Mouse (Mus musculus): ENCODE measurements at regions not wholly inside any gene's neighbourhood (a gene's known extent, or its start where the extent isn't known, plus 50 kb on each side); places are given as distances from the start of the nearest gene placed in this dataset.

DNA sequence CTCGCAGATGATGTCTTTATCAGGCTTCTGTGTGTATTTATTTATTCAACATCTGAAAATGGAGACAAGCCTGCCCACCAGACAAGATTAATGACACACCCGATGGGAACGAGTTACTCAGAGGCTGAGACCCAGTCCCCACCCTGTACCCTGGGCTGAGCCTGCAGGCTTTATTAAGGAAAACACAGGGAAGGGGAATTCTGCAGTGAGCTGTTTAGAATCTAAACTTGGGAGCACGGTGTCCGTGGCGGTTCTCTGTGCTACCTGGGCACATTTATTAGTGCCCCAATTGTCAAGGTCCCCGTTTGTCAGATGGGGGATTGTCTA is 298.4 kb downstream of the Cdh26 start:
- Histone ChIP-seq H3K4me3 (ENCODE audit: control insufficient read depth, low read depth, low read length) (no peak overlapping the region), H3K27me3 (ENCODE audit: control insufficient read depth, insufficient read depth, low read length) (no peaks in the 10 kb centered on the region), H3K4me1 (ENCODE audit: control insufficient read depth, insufficient read depth, low read length) (no peaks in the 10 kb centered on the region), H3K27ac (ENCODE audit: control insufficient read depth, insufficient read depth, low read depth, low read length) (no peak overlapping the region), H3K36me3 (ENCODE audit: control insufficient read depth, insufficient read depth, low read length) (no peaks in the 10 kb centered on the region)
- TF ChIP-seq CTCF (IDR thresholded peaks at IDR 0.05; ENCODE audit: control insufficient read depth, insufficient read depth, insufficient replicate concordance, low read depth, low read length) (no peak), POLR2A (IDR thresholded peaks at IDR 0.05; ENCODE audit: control insufficient read depth, low read depth, low read length) (no peak)

- TF ChIP-seq CTCF (IDR thresholded peaks at IDR 0.05; ENCODE audit: control insufficient read depth, insufficient read depth, insufficient replicate concordance, low read depth, low read length) (no peak), POLR2A (IDR thresholded peaks at IDR 0.05; ENCODE audit: control insufficient read depth, low read depth, low read length) (no peak)
Observed at GRCm38 (mm10) chr2:178735099-178735498, 304.8 kb downstream of the Cdh26 start.

DNA sequence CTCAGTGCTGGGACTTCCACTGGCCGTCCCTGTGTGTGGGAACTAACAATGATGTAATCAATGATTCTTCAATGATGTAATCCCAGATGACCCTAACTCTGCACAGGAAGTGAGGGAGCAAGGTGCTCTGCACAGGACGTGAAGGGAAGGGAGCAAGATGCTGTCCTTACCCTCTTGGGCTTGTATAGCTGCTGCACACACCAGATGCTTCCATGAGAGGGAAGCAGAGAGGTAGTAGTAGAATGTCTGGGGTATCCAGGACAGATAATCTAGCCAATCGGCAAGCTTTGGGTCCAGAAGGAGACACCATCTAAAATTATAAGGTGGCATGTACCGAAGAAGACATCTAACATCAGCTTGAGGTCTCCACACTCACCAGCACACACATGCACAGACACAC is 314.3 kb downstream of the Cdh26 start:
- no peaks in the 10 kb centered on the region for H3K4me1 ChIP-seq (ENCODE audit: control insufficient read depth, insufficient read depth, low read length)
- H3K27ac ChIP-seq (ENCODE audit: control insufficient read depth, insufficient read depth, low read depth, low read length) = no peak overlapping the region
- no peak overlapping the region for H3K4me3 ChIP-seq (ENCODE audit: control insufficient read depth, low read depth, low read length)
- TF ChIP-seq POLR2A (IDR thresholded peaks at IDR 0.05; ENCODE audit: control insufficient read depth, low read depth, low read length) = no peak
- no peak for TF ChIP-seq CTCF (IDR thresholded peaks at IDR 0.05; ENCODE audit: control insufficient read depth, insufficient read depth, insufficient replicate concordance, low read depth, low read length)
- no peaks in the 10 kb centered on the region for H3K27me3 ChIP-seq (ENCODE audit: control insufficient read depth, insufficient read depth, low read length)
- no peaks in the 10 kb centered on the region for H3K36me3 ChIP-seq (ENCODE audit: control insufficient read depth, insufficient read depth, low read length)

More at GRCm38 (mm10) chr2:178735099-178735498, 304.8 kb downstream of the Cdh26 start:
- H3K36me3 ChIP-seq (ENCODE audit: control insufficient read depth, insufficient read depth, low read length) = no peaks in the 10 kb centered on the region
- H3K4me1 ChIP-seq (ENCODE audit: control insufficient read depth, insufficient read depth, low read length) = no peaks in the 10 kb centered on the region
- no peak overlapping the region for H3K4me3 ChIP-seq (ENCODE audit: control insufficient read depth, low read depth, low read length)
- H3K27ac ChIP-seq (ENCODE audit: control insufficient read depth, insufficient read depth, low read depth, low read length) = no peak overlapping the region
- no peaks in the 10 kb centered on the region for H3K27me3 ChIP-seq (ENCODE audit: control insufficient read depth, insufficient read depth, low read length)

DNA sequence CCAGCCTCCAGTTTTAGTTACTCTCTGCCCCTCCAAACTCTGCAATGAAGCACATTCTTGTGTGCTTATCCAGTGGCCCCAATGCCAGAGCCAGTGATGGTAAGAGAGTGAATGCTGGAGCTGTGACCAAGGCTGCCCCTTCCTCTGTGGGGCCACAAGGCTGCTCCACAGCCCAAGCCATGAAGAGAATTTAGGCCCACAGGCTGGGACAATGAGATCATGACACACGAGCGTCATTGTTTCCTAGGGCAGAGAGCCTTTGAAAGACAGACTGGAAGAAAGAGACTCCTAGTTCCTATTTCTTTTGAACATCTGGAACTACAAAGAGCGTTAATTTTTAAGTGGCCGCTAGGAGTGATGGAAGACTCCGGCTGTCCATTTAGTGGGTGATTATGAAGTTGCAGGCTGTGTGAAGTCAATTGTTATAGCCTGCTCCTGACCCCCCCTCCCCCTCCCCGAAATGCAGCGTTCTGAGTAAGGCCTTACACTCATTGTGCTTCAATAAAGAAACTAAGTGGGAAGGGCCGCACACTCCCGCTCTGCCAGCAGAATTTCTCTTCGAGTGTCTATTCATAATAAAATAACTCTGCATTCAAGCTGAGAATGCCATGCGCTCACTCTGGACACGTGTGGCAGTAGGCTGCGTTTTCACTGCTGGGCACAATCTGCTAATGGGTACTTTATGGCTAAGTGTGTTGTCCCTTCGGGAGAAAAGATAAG is 315.1 kb downstream of the Cdh26 start:
- Histone ChIP-seq H3K4me1 (ENCODE audit: control insufficient read depth, insufficient read depth, low read length) (no peaks in the 10 kb centered on the region), H3K27me3 (ENCODE audit: control insufficient read depth, insufficient read depth, low read length) (no peaks in the 10 kb centered on the region), H3K36me3 (ENCODE audit: control insufficient read depth, insufficient read depth, low read length) (no peaks in the 10 kb centered on the region), H3K27ac (ENCODE audit: control insufficient read depth, insufficient read depth, low read depth, low read length) (no peak overlapping the region), H3K4me3 (ENCODE audit: control insufficient read depth, low read depth, low read length) (no peak overlapping the region)
- TF ChIP-seq POLR2A (IDR thresholded peaks at IDR 0.05; ENCODE audit: control insufficient read depth, low read depth, low read length) = no peak
- TF ChIP-seq CTCF (IDR thresholded peaks at IDR 0.05; ENCODE audit: control insufficient read depth, insufficient read depth, insufficient replicate concordance, low read depth, low read length) = no peak

DNA sequence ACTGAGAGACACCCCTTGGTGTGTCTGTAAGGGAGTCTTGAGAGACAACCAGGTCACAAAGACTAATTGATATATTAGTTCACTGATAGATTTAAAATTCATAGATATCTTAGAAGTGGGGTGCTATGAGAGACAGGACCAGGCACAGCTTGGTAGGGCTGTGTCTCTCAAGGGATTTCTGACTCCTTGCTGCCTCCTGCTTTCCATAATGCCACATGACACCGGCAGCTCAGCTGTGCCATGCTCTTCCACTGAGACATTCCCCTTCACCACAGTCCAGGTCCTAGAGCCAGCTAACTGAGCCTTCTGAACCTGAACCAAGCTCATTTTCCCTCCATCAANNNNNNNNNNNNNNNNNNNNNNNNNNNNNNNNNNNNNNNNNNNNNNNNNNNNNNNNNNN is 320.9 kb downstream of the Cdh26 start:
- no peak overlapping the region for H3K4me3 ChIP-seq (ENCODE audit: control insufficient read depth, low read depth, low read length)
- H3K36me3 ChIP-seq (ENCODE audit: control insufficient read depth, insufficient read depth, low read length) = no peaks in the 10 kb centered on the region
- H3K4me1 ChIP-seq (ENCODE audit: control insufficient read depth, insufficient read depth, low read length) = no peaks in the 10 kb centered on the region
- no peaks in the 10 kb centered on the region for H3K27me3 ChIP-seq (ENCODE audit: control insufficient read depth, insufficient read depth, low read length)
- TF ChIP-seq CTCF (IDR thresholded peaks at IDR 0.05; ENCODE audit: control insufficient read depth, insufficient read depth, insufficient replicate concordance, low read depth, low read length) = no peak
- TF ChIP-seq POLR2A (IDR thresholded peaks at IDR 0.05; ENCODE audit: control insufficient read depth, low read depth, low read length) = no peak
- no peak overlapping the region for H3K27ac ChIP-seq (ENCODE audit: control insufficient read depth, insufficient read depth, low read depth, low read length)

DNA sequence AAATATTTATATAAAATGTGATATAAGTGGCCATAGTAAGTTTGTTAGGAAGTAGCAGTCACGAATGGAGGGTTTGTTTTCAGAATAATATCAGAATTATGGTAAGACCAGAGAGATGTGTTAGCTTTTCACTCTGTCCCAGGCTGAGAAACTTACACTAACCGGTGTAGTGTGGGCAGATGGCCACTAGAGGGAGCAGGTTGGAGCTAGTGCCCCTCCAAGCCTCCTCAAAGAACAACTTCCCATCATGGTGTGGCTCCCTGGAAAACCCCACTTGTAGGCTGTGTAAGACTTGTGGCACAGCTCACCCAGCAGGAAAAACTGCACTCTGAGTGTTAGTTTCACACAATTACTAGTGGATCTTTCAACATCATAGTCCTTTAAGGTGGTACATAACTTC is 328.0 kb downstream of the Cdh26 start:
- TF ChIP-seq CTCF (IDR thresholded peaks at IDR 0.05; ENCODE audit: control insufficient read depth, insufficient read depth, insufficient replicate concordance, low read depth, low read length) = peak; percentile 96; the same call in 1 of the 2 replicates
- no peak for TF ChIP-seq POLR2A (IDR thresholded peaks at IDR 0.05; ENCODE audit: control insufficient read depth, low read depth, low read length)
- no peak overlapping the region for H3K27ac ChIP-seq (ENCODE audit: control insufficient read depth, insufficient read depth, low read depth, low read length)
- no peak overlapping the region for H3K4me3 ChIP-seq (ENCODE audit: control insufficient read depth, low read depth, low read length)
- no peaks in the 10 kb centered on the region for H3K27me3 ChIP-seq (ENCODE audit: control insufficient read depth, insufficient read depth, low read length)
- no peaks in the 10 kb centered on the region for H3K36me3 ChIP-seq (ENCODE audit: control insufficient read depth, insufficient read depth, low read length)
- no peaks in the 10 kb centered on the region for H3K4me1 ChIP-seq (ENCODE audit: control insufficient read depth, insufficient read depth, low read length)

DNA sequence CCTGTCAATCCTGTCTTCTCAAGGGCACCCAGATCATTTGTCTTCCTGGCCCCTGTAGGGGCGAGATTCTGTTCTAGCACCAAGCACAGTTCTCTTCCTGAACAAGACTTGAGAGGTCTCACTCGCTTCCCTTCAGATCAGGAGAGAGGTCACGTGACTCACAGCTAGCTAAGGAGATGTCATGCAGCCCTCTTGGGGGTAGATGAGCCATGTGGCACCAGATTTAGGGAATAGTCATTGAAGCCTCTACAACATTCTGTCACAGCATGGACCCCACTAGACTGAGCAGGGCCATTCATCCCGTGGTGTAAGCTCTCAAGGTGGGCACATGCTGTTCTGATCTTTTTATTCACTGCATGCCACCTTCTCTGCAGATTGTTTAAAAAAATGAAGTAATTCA is 338.2 kb downstream of the Cdh26 start:
- no peak for TF ChIP-seq CTCF (IDR thresholded peaks at IDR 0.05; ENCODE audit: control insufficient read depth, insufficient read depth, insufficient replicate concordance, low read depth, low read length)
- no peak for TF ChIP-seq POLR2A (IDR thresholded peaks at IDR 0.05; ENCODE audit: control insufficient read depth, low read depth, low read length)
- H3K4me3 ChIP-seq (ENCODE audit: control insufficient read depth, low read depth, low read length) = no peak overlapping the region
- no peak overlapping the region for H3K27ac ChIP-seq (ENCODE audit: control insufficient read depth, insufficient read depth, low read depth, low read length)
- no peaks in the 10 kb centered on the region for H3K4me1 ChIP-seq (ENCODE audit: control insufficient read depth, insufficient read depth, low read length)
- no peaks in the 10 kb centered on the region for H3K36me3 ChIP-seq (ENCODE audit: control insufficient read depth, insufficient read depth, low read length)
- H3K27me3 ChIP-seq (ENCODE audit: control insufficient read depth, insufficient read depth, low read length) = no peaks in the 10 kb centered on the region
